Mouse (Mus musculus) gastrocnemius, adult 2 months (tissue): ENCODE results near the gene Tyw1. TPM values are rescaled to one million over a fixed set of nuclear protein-coding genes. Genes with fewer than 3 reads are reported as not detected.

Experiments
- DNase-seq: peaks from one replicate; pipeline ENCODE4 v3.0.0; 2022
- H3K27ac ChIP-seq: fragments of 200-600 bp; 2 replicates; pipeline ENCODE4 v1.8.1; 2022; ENCODE audit warnings: mild to moderate bottlenecking
- H3K4me3 ChIP-seq: fragments of 200-600 bp; 2 replicates; pipeline ENCODE4 v1.8.1; 2022; ENCODE audit warnings: mild to moderate bottlenecking, moderate library complexity
- CTCF ChIP-seq: fragments of 200-600 bp; IDR thresholded peaks from 2 replicates; pipeline ENCODE4 v1.8.1; 2022; ENCODE audit warnings: antibody characterized with exemption, mild to moderate bottlenecking, moderate library complexity
- intact Hi-C: fragments of 180-260 bp; cut with DNase I; formaldehyde crosslinking; loops from one replicate; pipeline ENCODE4 v1.15.1; 2025
- total RNA-seq, 2 experiments: library from RNA; stranded (reverse); gene quantifications; 2 replicates each; pipeline ENCODE4 v1.2.3; 2021

The Tyw1 gene
- total RNA-seq, 2 experiments from 2014 or later: 9.5 TPM

DNA sequence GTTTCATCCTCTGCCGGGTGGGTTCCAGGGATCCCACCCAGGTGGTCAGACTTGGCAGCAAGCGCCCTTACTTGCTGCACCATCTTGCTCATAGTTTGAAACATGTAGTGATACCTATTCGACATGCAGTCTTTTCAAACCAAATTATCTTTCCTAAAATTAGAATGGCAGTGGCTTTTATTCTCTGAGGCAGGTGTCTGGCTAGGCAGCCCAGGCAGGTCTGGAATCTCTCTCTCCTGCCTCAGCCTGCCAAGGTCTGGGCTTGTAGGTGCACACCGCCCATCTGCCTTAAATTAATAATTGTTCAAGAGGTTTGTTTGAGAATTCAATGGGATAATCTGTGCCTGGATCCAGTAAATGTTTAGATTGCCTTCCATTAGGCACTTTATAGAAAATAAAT lies 75.4 kb downstream of the Tyw1 start:
- H3K27ac ChIP-seq: no peak overlapping the region
- intact Hi-C loops: no loop called here
- DNase-seq: no peak
- TF ChIP-seq CTCF: no peak
- H3K4me3 ChIP-seq: no peak overlapping the region

DNA sequence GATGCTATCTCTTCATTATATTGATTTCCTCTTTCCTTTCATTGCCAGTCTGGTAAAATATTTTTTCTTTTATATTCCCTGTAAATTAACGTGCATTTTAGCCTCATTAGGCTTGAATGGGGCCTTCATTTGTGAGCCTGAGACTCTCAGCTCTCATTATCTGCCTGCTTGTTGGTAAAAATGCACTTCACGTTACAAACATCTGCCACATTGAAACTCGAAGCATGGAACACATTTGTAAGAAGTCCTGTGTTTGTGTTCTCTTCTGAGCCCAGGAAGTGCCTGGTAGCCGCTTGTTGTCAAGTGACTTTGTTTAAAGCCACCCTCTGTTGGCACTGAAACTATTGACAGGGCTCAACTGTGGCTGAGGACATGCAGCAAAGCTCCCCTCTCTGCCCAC lies 75.8 kb downstream of the Tyw1 start:
- Histone ChIP-seq H3K4me3 (no peak overlapping the region), H3K27ac (no peak overlapping the region)
- no peak for DNase-seq
- no peak for TF ChIP-seq CTCF
- intact Hi-C loops: no loop called here

DNA sequence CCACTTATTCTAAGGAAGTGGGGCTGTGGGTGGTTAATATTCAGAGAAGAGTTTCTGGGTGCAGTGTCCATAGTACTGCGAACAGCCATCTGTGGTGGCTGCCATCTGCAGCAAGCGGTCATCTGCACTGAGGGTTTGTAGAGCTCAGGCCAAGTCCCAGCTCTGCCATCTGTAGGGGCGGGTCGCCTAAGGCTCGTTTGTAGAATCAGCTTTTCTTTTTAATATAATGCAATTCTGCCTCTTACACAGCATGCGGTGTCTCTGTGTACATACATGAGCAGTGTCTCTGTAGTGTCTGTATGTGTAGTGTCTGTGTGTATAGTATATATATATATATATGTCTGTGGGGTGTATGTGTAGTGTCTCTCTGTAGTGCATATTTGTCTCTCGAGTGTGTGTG lies 78.1 kb downstream of the Tyw1 start:
- no peak overlapping the region for H3K27ac ChIP-seq
- DNase-seq: no peak
- intact Hi-C loops: no loop called here
- H3K4me3 ChIP-seq: no peak overlapping the region
- TF ChIP-seq CTCF: no peak

DNA sequence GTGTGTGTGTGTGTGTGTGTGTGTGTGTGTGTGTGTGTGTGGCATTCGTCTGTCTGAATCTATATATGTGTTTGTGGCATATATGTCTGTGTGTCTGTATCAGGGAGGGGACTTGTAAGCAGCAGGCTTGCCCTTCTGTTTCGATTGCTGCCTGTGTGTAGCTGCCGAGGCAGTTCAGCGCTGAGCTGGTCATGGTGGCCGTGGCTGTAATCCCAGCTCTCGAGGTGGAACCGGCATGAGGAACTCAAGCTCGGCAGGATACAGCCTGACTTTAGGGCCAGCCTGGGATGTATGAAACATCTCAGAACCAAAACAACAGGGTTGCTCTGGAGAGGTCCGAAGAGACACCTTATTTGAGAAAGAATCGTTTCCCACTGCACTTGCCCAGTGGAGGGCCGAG lies 78.6 kb downstream of the Tyw1 start:
- Histone ChIP-seq H3K27ac (no peak overlapping the region), H3K4me3 (no peak overlapping the region)
- DNase-seq: no peak
- intact Hi-C loops: no loop called here
- TF ChIP-seq CTCF: no peak

DNA sequence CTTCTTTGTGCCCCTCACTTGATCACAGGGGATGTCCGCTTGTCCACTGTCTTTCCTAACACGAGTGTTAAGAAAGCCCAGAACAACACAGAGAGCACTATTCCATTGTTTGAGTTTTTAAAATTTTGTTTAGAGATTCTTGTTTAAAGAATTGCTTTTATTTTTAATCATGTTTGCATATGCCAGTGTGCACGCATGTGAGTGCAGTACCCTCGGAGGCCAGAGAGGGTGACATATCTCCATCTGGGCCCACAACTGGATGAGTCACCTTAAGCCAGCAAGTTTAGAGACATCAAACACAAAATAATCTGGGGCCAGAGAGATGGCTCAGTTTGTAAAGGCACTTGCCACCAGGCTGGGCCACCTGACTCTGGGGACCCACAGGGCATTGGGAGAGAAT lies 80.0 kb downstream of the Tyw1 start:
- H3K27ac ChIP-seq: no peak overlapping the region
- no peak for TF ChIP-seq CTCF
- no peak for DNase-seq
- H3K4me3 ChIP-seq: no peak overlapping the region
- intact Hi-C loops: no loop called here

DNA sequence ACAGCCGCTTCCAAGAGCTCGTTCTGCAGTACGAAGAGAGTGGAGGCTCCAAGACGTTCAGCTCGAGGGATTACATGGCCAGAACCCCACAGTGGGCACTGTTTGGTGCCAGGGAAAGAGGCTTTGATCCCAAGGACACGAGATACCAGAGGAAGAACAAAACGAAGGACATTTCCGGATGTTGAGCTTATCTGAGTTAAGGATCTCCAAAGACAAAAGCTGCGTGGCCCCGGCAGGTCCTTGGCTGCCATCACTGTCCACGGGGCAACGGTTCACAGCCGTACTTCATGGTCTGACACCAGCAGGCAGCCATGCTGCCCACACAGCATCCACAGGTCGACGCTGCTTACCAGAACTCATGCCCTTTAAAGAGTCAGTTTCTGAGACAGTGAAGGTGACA lies 85.2 kb downstream of the Tyw1 start:
- no peak for DNase-seq
- intact Hi-C loops: no loop called here
- no peak overlapping the region for H3K27ac ChIP-seq
- no peak for TF ChIP-seq CTCF
- no peak overlapping the region for H3K4me3 ChIP-seq

DNA sequence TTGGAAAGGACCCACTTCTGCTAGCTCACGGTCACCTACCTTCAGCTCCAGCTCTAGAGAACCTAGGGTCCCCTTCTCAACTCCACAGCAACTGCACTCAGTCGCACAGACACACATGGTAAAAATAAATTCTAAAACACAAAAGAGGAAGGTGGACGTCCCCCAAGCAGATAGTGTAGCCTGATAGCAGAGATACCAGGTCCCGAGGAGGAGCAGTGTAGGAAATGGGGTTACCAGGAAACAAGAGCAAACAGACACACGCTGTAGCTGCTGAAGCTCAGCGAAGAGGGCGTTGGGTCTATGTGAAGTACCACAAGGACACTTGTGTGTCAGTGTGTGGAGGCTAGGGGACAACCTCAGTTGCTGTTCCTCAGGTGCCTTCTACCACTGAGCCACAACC lies 89.6 kb downstream of the Tyw1 start:
- no peak for TF ChIP-seq CTCF
- intact Hi-C loops: no loop called here
- no peak for DNase-seq
- Histone ChIP-seq H3K27ac (no peak overlapping the region), H3K4me3 (no peak overlapping the region)

DNA sequence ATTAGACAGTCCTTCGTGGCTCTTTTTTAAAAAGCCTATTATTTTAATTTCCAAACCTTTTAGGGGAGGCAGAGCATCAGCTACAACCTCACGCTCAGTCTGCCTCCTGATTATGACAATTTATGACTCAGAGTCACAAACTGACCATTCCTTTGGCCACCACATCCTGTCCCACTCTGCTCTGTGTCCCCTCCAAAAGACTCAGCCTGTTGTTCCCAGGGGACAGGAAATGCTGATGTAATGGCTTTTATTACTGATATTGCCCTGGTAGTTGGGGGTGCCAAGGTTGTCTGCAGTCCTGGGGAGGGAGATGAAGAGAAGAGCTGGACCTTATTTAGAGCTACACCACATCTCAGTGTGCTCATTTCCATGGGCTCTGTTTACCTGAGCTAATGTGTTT lies 90.5 kb downstream of the Tyw1 start:
- intact Hi-C loops: no loop called here
- no peak overlapping the region for H3K4me3 ChIP-seq
- no peak for DNase-seq
- TF ChIP-seq CTCF: no peak
- no peak overlapping the region for H3K27ac ChIP-seq

DNA sequence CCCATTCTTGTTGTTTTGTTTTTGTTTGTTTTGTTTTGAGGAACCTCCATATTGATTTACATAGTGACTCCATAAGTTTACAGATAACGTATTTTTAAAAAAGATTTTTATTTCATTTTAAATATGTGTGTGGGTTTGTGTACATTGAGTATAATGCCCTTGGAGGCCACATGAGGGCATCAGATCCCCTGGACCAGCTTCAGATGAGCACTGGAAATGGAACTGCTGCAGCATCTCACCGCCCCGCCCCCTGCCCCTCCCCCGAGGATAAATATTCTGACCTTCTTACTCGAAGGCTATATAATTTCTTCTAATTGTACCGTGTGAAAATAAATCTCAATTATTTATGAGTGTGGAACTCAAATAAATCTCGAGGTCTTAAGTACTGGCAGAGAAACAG lies 99.8 kb downstream of the Tyw1 start:
- intact Hi-C loops: no loop called here
- no peak for DNase-seq

DNA sequence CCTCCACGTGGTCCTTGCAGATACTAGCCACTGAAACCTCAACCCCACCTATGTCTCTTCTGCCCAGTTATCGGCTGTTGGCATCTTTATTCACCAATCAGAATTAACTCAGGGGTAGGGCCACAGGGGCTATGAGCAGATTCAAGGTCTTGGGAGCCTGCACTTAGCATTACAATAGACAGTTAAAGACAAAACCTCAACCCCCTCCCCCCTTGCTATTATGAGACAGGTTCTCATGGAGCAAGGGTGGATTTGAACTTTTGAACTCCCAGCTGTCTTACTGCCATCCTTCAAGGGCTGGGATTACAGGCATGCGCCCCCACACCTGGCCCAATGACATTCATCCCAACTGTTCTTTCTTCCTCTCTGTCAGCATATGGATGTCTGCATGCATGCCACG lies 107.7 kb downstream of the Tyw1 start:
- TF ChIP-seq CTCF: no peak
- no peak for DNase-seq
- intact Hi-C loops: no loop called here
- Histone ChIP-seq H3K27ac (no peak overlapping the region), H3K4me3 (no peak overlapping the region)

More for the DNA sequence above, 99.8 kb downstream of the Tyw1 start:
- Histone ChIP-seq H3K27ac (no peak overlapping the region), H3K4me3 (no peak overlapping the region)
- no peak for TF ChIP-seq CTCF

DNA sequence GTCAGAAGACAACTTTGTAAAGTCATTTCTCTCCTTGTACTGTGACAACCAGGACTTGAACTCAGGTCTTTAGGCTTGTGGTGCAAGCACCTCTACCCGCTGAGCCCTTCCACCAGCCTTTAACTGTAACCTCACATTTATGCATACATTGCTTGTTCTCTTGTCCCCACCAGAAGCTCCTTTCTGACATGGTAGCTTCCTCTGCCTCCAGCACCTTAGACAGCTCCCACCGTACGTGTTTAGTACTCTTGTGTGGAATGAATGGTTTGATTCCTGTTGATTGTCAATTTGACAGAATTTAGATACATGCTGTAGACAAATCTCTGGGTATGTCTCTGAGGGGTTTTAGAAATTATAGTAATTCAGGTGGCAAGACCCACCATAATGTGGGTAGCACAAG lies 108.4 kb downstream of the Tyw1 start:
- intact Hi-C loops: no loop called here
- DNase-seq: no peak
- no peak overlapping the region for H3K4me3 ChIP-seq
- H3K27ac ChIP-seq: no peak overlapping the region
- TF ChIP-seq CTCF: no peak

DNA sequence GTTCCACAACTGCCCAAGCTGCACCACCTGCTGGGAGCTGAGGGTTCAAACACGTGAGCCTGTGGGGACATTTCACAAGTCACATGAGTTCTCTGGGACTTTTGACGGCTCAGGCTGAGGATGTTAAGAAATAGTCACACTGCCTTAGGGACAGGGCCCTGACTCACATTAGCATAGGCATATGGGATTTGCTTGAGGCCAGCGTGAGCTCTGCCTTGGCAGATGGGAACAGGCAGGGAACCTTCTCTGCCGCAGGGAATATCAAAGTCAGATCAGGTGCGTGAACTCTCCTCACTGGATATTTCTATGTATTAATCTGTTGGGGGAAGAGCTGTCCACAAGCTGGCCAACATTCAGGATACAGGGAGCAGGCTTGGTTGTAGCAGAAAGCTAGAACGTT lies 112.8 kb downstream of the Tyw1 start:
- TF ChIP-seq CTCF: no peak
- intact Hi-C loops: no loop called here
- Histone ChIP-seq H3K4me3 (no peak overlapping the region), H3K27ac (no peak overlapping the region)
- DNase-seq: no peak

DNA sequence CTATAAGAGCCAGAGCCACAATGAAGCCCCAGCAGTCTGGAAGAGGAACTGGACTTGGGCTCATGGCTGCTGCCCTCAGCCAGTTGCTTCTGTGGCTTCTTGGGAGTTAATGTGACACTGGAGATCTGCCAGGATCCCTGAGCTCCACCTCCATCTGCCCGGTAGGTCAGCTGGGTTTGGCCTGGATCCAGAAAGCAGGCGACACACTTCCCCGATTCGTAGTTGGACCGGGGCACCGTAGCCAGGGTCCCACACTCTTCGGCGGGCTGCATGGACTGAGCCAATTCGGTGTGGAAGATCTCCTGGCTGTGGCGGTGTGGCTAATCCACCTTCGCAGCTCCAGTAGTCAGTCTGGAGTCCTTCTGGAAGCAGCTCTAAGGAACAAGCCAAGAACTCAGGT lies 113.8 kb downstream of the Tyw1 start, which contains the start of gene Caln1:
Gene Caln1 (plus strand): TSS at position 219 of the 400 bp plus-strand sequence.
- no peak within 1 kb of the TSS for H3K4me3 ChIP-seq
- no peak within 1 kb of the TSS for H3K27ac ChIP-seq
- DNase-seq: no peak
- TF ChIP-seq CTCF: no peak
- intact Hi-C loops: no loop called here

DNA sequence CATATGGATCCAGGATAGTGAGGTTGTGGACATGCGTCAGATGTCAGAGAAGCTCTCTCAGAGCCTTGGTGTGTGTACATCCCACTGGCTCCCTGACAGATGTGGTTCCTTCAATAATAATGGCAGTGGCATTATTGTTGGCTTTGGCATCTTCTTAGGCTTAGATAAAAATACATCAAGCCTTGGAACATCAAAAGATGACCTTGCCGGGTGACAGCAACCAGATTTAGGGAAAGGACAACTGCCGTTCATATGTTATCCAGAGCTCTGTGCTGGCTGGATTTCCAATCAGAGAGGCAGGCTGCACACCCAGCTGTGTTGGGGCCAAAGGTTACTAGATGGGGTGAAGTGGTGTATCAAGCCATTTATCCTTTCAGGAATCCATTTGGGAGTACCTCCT lies 120.0 kb downstream of the Tyw1 start:
- DNase-seq: no peak
- no peak for TF ChIP-seq CTCF
- Histone ChIP-seq H3K27ac (no peak overlapping the region), H3K4me3 (no peak overlapping the region)
- intact Hi-C loops: no loop called here
